Mouse (Mus musculus) forelimb bud, embryonic 11.5 days (tissue): ENCODE results near the gene Igf2r.

ENCODE experiments used
- DNase-seq: peaks from one replicate; pipeline ENCODE4 v3.0.0-alpha.2; 2012; ENCODE audit warnings: low read depth, low spot score

The Igf2r gene

DNA sequence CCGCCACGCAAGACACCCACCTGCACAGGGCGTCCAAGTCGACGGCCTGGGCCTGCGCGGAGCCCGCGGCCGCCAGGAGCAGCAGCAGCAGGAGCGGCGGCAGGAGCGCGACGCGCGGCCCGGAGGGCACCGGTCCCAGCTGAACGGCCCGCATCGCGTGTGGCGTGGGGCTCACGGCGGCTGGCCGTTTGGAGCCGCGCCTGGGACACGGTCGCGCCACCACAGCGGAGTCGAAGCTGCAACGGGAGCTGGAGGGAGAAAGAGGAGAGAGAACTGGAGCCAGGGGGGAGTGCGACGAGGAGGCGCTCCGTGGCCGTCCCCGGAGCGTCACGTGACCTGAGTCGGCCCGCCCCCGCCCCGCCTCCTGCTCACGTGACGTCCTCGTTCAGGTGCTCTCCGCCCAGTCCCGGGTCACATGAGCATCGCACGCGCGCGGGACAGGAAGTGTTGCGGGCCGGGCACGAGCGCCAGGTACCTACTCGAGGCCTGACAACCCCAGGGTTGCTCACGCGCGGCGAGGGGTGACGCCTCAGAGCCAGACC is at the start of gene Igf2r:
TSS of gene Igf2r (minus strand) at position 285 of the 542 bp plus-strand sequence.
- DNase-seq: peak; percentile 74

- DNase-seq: no peak
Measured at GRCm38 (mm10) chr17:12815885-12816284, 46.4 kb upstream of the Igf2r start.

GRCm38 (mm10) chr17:12814502-12814901 is 45.0 kb upstream of the Igf2r start:
- no peak for DNase-seq

GRCm38 (mm10) chr17:12810973-12811303 is 41.5 kb upstream of the Igf2r start:
- no peak for DNase-seq

DNA sequence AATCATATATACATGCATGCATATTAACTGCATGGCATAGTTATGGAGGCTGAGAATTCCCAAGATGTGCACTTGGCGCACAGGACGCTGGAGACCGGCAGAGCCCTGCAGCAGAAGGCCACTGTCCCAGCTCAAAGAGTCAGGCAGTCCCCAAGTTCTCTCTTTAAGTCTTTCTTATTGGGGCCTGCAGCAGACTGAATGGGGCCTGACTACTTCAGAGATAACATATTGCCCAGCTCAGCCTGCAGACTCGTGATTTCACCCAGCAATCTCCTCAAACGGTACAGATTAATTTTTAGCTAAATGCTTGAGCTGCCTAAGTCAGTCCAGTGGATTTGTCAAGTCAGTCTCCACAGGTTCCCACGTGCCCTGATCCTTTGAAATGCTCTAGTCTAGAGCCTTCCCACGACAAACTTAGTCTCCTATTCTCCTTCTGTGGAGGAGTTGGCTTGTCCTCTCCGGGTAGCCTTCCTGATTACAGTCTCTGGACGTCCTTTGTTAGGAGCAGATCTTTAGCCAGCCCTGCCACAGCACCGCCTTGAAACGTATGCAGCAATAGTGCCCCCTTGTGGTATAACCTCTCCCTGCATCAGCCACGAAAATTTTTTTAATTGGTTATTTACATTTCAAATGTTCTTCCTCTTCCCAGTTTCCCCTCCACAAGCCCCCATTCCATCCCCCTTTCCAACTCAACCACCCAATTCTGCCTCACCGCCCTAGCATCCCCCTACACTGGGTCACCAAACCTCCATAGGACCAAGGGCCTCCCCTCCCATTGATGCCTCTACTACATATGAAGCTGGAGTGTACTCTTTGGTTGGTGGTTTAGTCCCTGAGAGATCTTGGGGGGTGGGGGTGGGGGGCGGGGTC is 40.9 kb upstream of the Igf2r start:
- peak; percentile 87 for DNase-seq

- DNase-seq: no peak
Measured at GRCm38 (mm10) chr17:12808851-12809250, 39.4 kb upstream of the Igf2r start.

- no peak for DNase-seq
Measured at GRCm38 (mm10) chr17:12804584-12805445, 35.4 kb upstream of the Igf2r start.

DNA sequence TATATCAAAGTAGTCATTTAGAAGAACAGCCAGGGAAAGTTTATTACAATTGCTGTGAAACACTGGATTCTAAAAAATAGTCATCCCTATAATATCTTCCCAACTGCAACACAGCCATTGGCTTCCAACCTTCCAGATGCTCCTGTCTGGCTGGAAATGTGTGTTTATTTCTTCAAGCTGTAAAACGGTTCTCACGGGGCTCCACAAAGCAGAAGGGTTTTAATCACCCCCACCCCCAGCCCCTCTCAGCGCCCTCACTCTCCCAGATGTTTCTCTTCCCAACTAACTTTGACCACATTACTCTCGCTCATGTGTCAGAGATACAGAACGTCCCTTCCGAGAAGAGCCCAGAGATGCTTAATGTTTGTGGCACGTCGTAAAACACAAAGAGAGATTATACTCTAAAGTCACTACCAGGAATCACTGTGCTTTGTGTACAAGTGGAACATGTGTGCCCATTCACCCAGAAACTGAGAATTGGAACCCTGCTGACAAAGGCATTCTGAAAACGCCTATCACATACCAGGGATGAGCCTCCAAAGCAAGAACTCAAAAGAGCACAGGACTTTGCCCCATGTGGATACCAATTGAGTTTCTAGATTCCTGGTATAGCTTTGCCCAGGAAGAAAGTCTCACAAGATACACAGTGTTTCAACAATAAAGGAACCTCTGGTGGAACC is 32.5 kb upstream of the Igf2r start:
- peak; percentile 42 for DNase-seq

GRCm38 (mm10) chr17:12799368-12800275 is 30.2 kb upstream of the Igf2r start:
- no peak for DNase-seq

- DNase-seq: no peak
Measured at GRCm38 (mm10) chr17:12798571-12798970, 29.1 kb upstream of the Igf2r start.

- no peak for DNase-seq
Measured at GRCm38 (mm10) chr17:12797427-12798029, 28.1 kb upstream of the Igf2r start.

GRCm38 (mm10) chr17:12796633-12797032 is 27.2 kb upstream of the Igf2r start:
- no peak for DNase-seq

GRCm38 (mm10) chr17:12793660-12794406 is 24.4 kb upstream of the Igf2r start:
- peak; percentile 48 for DNase-seq

- DNase-seq: no peak
Measured at GRCm38 (mm10) chr17:12792422-12793206, 23.1 kb upstream of the Igf2r start.

DNA sequence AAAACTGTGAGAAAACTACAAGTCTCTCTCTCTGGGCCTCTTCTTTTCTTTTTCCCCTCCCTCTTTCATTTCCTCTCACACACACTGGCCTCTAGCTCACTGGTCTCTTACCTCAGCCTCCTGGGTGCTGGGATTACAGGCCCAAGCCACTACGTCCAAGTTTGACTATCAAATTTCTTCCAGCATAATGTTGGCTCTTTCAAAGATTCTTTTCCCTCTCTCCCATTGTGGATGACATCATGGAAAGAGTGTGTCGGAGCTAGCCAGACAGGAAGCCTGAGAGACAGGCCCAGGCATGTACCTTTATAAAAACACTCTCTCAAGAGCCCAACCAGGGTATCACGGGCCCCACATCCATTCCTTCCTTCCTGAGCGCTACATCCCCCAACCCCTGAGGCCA is 22.0 kb upstream of the Igf2r start:
- DNase-seq: peak; percentile 61

DNA sequence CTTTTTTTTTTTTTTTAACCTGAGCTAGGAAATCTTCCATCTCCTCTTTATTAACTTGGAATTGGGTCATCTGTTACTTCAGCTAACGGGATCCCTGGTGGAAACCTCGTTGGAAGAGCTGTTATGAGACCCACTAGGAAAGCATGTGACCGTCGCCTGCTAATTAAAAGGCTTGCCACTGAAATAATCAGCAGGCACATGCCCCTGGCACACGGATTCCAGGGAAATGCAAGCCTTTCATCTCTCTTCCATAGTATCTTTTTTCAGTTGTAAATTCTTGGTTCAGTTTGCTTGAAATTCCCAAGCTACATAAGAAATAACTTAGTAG is 21.6 kb upstream of the Igf2r start:
- no peak for DNase-seq

- peak; percentile 84 for DNase-seq
Measured at GRCm38 (mm10) chr17:12790353-12791078, 21.1 kb upstream of the Igf2r start.
